Mouse (Mus musculus): Measurements from ENCODE around the gene Itga4. TPM values are rescaled to one million over a fixed set of nuclear protein-coding genes. Genes with fewer than 3 reads are reported as not detected.

The Itga4 gene
- total RNA-seq, 2 experiments from 2014 or later = 3.2 to 4.2 TPM

DNA sequence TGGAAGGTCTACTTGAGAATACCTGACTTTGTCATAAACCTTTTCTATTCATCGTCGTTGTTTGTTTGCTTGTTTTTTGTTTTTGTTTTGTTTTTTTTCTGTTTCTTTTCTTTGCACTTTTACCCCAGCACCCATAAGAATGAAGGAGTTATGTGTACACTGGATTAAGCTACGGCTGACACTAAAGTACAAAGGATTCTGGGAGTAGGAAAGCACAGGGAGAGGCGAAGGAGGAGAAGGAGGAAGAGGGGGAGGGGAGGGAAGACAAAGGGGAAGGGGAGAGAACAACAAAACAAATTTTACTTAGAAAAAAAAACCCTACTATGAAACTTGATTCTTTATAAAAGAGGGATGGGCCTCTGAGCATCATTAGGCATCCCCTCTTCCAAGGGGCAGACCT lies 2.2 kb downstream of the Itga4 start:
- intact Hi-C loops (cut with DNase I) = loop anchor here (5.0 to 10.0 kb wide), 2 partner anchors 173 to 390 kb away; partner anchors contain the start of gene Ube2e3
- no peak for DNase-seq

DNA sequence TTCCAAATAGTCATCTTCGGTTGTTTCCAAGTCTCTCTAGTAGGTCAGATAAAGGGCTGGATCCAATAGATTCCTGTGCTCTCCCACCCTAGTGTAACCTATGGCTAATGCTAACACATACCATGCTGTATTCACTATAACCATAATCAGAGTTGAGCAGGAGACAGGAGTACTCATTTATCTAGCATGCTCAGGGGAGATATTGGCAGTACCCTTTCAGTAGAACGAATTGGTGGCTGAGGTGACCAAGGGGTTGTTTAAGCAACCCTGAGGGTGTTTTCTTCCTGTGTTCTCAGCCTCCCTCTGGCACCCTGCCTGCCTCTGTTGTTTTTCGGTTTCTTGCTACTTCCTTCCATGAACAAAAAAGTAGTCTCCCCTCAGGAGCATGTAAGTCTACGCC lies 4.1 kb downstream of the Itga4 start:
- DNase-seq = no peak
- intact Hi-C loops (cut with DNase I) = loop anchor here (5.0 to 10.0 kb wide), 2 partner anchors 175 to 392 kb away; partner anchors contain the start of gene Ube2e3

DNA sequence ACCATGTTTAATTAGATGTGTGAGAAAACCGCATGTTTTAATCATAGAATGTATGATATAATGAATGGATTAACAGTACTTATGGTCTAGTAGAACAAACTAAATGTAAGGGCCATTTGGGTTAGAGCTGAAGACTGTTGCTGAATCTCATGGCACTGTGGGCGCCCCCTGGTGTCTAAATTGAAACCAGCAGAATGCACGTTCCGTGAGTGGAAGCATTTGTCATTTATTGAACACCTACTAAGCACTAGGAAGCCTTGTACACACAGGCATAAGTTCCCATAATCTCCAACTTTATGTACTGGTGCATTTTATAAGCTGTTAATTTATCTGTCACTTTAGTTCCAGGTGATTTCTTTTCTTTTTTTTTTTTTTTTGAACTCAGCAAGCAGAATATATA lies 10.4 kb downstream of the Itga4 start:
- peak; percentile 60 to 79 for DNase-seq
- intact Hi-C loops (cut with DNase I) = loop anchor here (2.0 to 5.0 kb wide), 2 partner anchors 305 to 1213 kb away; no protein-coding TSS in a partner anchor

DNA sequence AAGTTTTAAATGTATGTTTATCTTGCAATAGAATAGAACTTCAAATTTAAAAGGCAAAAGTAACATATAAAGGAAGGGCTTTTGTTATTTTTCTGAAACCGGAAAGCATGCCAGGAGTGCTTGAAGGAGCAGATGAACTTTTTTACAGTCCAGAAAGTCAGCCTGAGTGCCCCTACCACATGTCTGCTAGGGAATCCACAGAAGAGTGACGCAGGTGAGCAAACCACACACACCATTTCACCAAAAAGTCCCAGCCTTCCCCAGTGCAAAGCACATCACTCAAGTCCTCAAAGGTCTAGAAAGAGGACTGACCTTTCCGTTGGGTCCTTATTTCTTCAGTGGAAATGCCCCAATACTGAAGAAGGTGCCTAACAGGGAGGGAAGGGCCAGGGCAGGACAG lies 11.3 kb downstream of the Itga4 start:
- intact Hi-C loops (cut with DNase I) = loop anchor here (5.0 kb wide), 1 partner anchor 1214 kb away; no protein-coding TSS in a partner anchor
- DNase-seq = no peak

DNA sequence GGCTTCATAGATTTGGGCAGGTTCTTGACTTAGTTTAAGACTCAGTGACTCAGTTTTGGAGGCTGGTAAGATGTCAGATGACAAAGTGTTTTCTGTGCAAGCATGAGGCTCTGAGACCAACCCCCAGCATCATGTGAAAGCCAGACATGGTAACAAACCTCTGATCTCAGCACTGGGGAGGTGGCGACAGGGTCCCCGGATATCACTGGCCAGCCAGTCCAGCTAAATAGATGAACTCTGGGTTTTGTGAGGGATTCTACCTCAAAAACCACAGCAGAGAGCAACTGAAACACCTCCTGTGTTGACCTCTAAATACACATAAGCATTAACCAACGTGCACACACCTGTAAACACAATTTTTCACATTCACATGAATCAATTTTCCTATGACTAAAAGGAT lies 12.0 kb downstream of the Itga4 start:
- intact Hi-C loops (cut with DNase I) = loop anchor here (5.0 kb wide), 1 partner anchor 1215 kb away; no protein-coding TSS in a partner anchor
- DNase-seq = no peak

DNA sequence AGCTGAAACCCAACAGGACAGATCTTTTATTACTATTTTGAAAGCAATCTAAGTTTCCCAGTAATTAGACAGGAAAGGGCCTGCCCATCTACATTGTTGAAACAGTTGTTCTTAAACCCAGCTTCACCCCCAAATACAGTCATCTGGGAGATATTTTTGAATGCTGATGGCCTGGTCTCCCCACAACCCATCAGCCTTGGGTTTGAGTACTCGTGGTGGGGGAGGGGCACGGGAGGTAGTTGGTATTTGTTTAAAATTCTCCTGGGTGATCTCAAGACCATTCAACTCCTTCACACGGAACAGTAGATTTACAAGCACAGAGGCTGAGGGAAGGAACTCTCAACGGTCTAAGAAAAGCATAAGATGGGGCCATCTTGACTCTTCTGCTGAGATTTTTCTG lies 13.6 kb downstream of the Itga4 start:
- no peak for DNase-seq
- intact Hi-C loops (cut with DNase I) = loop anchor here (5.0 kb wide), 1 partner anchor 1217 kb away; no protein-coding TSS in a partner anchor

DNA sequence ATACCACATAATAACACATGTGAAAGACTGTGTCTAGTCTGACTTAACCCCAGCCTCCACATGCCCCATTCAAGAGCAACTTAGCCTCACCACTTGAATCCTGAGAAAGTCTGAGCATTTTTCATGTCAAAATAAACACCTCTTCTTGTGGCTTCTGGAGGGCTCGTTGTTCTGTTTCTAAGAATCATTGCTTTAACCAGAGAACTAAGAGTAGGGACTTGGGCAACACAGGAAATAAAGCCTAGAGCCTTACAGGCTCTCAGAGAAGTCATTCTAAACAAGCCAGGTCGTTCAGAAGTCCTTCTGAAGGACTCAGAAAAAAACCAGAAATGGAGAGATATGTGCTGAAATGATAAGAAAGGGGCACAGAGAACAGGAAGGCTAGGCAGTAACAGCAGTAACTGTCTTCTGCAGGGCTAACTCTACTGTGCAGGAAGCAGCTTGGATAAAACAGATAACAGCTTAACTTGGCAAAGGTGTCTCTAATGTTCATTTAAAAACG lies 14.9 kb downstream of the Itga4 start:
- no peak for DNase-seq
- intact Hi-C loops (cut with DNase I) = no loop called here

DNA sequence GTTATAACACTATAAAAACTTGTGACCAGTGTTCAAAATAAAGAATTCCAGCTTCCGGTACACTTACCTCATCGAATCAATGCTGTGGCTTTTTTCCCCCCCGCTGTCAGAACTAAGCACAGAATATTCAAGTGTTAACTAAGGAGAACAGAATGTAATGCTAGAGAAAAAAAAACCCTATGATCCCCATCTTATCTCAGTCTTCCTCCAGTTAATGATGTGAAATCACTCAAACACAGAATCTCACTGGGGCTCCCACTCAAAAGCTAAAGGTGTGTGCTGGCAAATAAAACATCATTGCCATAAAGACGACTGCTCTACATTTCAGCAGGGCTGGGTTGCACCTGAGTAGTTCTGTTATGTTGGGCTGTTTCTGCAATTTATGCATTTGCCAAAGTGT lies 16.6 kb downstream of the Itga4 start:
- no peak for DNase-seq
- intact Hi-C loops (cut with DNase I) = no loop called here

DNA sequence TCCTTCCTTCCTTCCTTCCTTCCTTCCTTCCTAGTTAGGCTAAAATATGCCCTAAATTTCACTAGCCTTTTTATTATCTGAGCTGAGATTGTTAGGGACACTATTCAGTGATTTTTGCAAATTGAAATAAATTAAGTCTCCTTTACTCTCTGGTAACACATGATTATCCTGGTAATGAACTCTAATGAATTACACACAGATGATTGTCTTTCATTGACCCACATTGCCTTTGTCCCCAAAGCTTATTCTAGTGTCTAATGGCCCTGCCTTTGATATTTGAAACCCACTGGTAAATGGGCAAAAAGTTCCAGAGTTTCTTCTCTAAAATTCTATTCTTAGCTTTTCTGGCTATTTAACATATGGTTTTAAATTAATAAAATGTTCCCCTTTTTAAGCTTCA lies 23.4 kb downstream of the Itga4 start:
- intact Hi-C loops (cut with DNase I) = no loop called here
- DNase-seq = no peak

DNA sequence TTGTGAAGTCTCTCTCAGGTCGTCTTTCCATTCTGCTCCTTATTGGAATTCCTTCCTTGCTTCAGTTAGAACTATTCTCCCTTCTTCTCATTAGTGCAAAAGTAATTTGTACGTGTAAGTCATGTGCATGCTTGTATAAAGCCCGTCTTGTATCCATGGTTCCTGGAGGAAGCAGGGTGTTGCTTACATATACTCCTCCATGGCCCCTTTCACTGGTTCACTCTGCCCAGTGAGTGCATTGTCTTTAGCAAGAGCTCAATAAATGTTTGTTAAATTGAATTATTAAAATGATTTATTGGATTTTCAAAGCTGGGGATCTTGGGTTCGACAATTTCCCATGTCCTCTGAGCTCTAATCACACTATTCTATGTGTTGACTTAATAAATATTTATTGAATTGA lies 29.0 kb downstream of the Itga4 start:
- intact Hi-C loops (cut with DNase I) = no loop called here
- DNase-seq = no peak

DNA sequence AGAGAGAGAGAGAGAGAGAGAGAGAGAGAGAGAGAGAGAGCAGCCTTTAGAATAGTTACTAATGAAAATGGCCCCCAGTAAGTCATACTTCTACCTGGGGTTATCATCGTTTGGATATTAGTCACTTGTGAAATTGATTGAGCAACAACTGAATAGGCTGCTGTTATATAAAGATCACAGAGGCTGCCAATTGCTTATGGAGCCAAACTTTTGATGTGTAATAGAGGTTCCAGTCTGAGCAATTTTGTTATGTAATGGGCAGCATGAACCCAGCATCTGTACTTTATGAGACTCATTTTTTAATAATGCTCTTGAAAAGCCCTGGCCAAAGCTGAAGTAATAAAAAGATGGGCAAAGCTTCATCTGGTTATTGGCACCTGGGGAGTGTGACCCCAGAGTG lies 34.9 kb downstream of the Itga4 start:
- DNase-seq = no peak
- intact Hi-C loops (cut with DNase I) = no loop called here

DNA sequence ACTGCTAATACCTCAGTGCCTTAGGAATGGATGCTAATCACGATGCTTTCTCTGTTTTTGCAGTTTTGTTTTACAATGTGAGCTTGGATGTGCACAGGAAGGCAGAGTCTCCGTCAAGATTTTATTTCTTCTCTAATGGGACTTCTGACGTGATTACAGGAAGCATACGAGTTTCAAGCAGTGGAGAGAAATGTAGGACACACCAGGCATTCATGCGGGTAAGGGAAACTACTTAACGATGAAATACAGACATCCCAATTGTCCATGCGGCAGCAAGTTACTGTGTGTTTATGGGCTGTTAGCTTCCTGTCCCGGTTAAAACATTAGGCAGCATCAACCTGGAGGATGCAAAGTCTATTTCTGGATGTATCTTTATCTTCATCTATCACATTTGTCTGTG lies 36.7 kb downstream of the Itga4 start:
- DNase-seq = no peak
- intact Hi-C loops (cut with DNase I) = no loop called here

DNA sequence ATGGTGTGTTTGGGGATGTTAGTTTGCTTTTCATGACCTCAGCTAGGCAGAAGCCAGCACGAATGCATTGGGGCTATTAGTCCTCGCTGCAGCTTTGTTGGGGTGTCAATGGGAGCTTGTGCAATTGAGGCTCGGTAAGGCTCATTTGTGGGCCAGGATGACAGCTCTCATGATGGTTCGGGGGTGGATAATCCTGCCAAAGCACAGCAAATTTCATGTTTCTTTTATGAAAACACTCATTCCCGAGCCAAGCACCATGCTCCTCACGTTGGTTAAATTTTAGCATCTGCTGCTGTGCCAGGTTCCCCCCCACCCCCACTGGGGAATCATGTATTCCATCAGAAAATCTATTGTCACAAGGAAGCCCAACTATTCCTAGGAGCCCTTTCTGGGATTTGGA lies 37.2 kb downstream of the Itga4 start:
- intact Hi-C loops (cut with DNase I) = no loop called here

DNA sequence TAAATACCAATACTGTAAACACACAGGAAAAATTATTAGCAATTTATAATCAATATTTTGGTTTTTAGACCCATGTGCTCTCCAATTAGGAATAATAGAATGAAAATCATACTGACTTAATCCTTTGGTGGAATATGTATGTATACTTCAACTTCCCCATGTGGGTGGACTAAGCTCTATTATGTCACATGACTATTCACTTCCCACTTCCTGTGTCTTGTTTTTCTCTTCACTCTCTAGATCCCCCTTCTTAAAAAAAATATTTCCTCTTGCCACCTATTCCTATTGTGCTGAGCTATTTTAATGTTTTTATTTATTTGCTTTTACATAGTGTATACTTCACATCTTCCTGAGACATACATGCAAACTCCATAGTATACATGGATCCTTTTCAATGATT lies 47.2 kb downstream of the Itga4 start:
- no peak for DNase-seq
- intact Hi-C loops (cut with DNase I) = no loop called here

More for the DNA sequence above, 37.2 kb downstream of the Itga4 start:
- DNase-seq = no peak

DNA sequence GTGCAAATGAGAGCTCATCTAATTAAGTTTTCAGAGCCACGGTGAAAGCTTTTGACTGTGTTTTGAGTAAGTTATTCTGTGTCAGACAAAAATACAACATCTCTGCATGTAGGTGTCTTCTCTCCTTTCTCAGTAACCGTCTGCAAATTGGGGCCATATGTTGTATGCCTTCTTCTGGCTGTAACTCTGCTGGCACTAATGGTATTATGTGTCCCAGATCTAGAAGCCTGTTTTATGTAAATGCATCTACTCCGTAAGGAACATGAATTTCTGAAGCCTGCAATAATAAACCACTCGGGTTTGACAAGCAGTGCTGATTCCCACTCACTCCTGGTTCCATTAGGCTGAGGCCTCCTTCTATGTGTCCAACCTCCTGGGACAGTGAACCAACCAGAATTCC lies 52.3 kb downstream of the Itga4 start:
- intact Hi-C loops (cut with DNase I) = no loop called here
- DNase-seq = no peak

DNA sequence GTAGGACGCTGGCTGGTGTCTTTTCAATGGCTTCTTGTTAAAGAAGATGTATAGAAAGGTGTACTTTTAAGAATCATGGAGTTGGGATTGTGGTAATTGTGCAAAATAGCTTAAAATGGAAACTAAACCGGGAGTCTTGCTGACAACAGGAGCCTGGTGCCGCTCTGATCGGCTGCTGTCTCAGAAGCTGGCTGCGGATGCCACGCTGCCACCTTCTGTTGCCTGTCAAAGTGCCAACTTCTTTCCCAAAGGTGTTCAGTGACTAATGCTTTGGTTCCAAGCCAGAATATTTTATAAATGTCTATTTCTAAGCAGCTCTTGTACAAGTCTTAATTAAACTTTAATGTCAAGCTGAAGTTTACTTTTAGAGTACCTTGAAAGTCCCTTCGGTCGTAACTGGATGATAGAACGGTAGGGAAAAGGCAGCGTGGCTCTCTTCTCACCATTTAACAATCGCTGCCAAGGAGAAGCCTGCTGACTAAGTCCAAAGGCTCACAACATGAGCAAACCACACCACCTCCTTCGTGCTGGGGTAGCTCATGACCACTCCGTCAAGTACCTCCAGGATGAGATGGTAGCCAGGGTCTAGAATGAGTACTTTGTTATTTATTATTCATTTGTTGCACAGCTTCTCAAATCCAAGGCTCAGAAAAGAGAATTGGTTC lies 54.4 kb downstream of the Itga4 start:
- DNase-seq = no peak
- intact Hi-C loops (cut with DNase I) = no loop called here

DNA sequence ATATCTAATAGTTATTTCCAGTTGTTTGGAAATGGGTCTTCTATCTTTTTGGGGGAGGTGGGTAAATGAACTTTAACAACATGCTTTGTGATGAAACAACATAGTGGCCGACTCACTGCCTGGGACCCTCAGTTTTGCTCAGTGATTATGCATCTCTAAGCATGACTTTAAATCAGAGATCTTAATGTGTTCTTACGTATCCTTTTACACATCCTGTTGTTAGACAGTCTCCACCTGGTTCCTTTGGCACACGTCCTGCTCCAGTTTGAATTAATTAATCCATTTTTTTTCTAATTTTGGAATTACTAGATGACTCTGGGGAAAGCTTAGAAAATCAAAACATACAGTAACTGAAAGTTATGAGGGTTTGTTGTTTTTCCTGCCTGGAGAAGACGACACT lies 57.3 kb downstream of the Itga4 start:
- intact Hi-C loops (cut with DNase I) = no loop called here
- no peak for DNase-seq

DNA sequence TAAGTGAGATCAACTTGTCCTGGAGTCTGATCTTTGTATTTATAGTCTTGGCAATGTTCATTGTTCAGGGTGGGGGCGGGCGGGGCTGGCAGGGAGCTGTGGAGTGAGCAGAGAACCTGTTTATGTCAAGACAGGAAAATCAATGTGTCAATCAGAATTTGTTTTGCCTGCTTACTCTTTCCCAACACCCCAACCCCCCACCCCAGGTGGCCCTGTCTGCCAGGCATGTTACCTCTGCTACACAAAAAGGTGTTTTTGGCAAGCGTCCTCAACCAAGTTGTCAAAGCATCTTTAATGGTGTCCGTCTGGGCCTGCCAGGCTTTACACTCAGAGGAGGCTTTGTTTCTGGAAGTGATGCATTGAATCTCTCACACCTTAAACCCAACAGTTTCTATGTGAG lies 59.9 kb downstream of the Itga4 start:
- intact Hi-C loops (cut with DNase I) = no loop called here
- no peak for DNase-seq

DNA sequence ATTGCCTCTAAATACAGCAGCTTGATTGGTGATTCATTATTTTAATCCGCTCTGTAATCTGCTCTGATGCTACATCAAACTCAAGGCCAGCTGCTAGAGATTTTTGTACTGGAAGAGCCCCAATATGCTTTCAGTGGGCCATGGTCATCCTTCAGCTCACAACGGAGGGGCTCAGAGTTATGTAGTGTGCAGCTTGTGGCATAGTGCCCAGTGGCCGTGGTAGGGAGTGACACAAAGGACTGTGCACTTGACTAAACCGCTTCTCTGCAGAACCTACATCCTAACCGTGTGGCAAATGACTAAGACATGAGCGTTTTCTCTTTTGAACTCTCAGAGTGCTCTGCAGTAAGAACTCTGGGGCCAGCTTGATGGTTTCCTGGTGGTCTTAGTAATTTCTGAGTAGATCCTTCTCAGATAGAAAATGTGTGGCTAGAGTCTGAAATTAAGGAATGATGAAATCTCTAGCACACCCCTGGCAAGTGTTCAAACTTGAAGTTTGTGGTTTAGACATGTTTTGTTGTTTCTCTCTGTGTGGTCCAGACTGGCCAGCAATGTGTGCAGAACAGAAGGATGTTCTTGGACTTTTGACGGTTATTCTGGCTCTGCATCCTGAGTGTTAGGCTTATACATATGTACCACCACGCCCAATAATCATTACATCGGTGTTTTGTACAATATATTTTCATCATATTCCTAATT lies 61.1 kb downstream of the Itga4 start:
- intact Hi-C loops (cut with DNase I) = no loop called here
- DNase-seq = no peak

DNA sequence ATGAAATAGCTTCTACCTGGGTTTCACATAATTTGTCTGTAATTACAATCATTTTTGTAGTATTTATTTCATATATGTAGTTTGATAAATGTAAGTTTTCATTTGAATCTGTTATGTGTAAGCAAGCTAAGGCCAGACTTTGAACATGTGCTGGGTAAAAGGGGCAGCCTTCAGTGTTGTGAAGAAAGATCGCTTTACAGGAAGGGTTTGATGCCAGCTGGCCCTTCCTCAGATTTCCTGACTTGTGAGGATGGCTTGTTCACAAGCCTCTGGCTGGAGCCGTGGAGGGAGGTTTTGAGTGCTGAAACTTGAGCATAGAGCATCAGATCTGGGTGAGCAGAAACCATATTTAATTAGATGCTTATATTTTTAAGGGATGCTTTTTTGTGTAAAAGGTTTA lies 72.9 kb downstream of the Itga4 start:
- no peak for DNase-seq
- intact Hi-C loops (cut with DNase I) = no loop called here

DNA sequence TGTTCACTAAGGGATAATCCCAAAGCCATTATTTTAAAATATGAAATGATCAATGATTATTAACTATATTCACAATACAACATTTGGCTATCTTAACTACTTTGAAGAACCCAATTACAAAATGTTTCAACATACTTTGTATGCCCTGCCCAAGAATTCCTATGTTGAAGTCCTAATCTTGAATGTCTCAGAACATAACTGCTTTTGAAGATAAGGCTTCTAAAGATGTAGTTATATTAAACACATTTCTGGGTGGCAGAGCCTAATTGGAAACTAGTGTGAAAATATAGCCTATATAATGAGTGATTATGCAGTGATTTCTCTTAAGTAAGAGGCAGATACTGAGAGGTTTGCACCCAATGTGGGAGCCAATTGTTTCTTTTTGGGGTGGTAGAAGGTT lies 79.4 kb downstream of the Itga4 start:
- intact Hi-C loops (cut with DNase I) = no loop called here
- DNase-seq = no peak

DNA sequence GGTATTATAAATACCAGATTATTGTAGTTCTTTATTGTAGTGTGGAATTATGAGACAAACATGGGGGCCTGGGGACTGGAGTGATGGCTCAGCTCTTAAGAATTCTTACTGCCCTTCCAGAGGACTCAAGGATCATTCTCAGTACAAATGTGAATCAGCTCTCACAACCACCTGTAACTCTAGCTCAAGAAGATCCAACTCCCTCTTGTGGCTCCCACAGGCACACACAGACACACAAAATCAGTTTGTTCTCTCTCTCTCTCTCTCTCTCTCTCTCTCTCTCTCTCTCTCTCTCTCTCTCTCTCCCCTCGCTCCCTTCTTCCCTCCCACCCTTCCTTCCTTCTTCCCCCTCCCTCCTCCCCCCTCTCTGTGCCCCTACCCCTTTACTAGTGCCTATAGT lies 80.9 kb downstream of the Itga4 start:
- no peak for DNase-seq
- intact Hi-C loops (cut with DNase I) = no loop called here

Data from heart, postnatal 14 days (tissue).